Mouse (Mus musculus) left cerebral cortex, adult 18-20 months (tissue): ENCODE measurements at regions not wholly inside any gene's neighbourhood (a gene's known extent, or its start where the extent isn't known, plus 50 kb on each side); places are given as distances from the start of the nearest gene placed in this dataset.

Experiments used
- DNase-seq, 2 experiments: peaks; one replicate each; pipeline ENCODE4 v3.0.0; 2021 to 2022; ENCODE audit warnings: low spot score in 2 of 2, mixed read lengths in 1 of 2

DNA sequence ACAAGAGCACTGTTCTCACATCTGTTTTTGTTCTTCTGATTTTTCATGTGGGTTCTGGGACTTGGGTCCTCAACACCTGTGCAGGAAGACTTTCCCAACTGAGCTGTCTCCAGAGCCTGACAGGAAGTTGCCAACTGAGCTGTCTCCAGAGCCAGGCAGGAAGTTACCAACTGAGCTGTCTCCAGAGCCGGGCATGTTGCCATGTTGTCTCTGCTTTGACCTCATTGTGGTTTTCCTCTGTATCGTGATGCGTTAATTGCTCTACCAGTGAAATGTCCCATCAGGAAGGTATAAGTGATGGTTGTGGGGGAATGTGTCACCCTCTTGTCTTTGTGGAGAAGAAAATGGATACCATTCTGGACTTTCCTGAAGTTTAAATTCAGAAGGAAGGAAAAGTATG, 54.4 kb upstream of the Olfm4 start:
- DNase-seq = no peak

DNA sequence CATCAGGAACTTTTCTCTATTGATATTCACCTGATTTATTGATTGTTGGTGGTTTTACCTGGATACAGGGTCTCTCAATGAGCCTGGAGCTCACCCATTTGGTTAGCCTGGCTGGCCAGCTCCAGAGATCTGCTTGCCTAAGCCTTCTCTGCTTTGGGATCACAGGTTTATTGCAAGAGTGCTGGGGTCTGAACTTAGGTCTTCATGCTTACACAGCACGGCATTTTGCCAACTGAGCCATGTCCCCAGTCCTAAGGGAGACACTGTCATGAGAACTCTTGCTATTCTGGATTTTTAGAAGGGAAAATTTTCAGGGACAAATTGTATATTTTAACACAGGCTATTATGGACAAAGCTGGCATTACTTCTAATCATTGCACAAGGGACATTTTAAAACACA, 56.7 kb upstream of the Olfm4 start:
- DNase-seq = no peak

DNA sequence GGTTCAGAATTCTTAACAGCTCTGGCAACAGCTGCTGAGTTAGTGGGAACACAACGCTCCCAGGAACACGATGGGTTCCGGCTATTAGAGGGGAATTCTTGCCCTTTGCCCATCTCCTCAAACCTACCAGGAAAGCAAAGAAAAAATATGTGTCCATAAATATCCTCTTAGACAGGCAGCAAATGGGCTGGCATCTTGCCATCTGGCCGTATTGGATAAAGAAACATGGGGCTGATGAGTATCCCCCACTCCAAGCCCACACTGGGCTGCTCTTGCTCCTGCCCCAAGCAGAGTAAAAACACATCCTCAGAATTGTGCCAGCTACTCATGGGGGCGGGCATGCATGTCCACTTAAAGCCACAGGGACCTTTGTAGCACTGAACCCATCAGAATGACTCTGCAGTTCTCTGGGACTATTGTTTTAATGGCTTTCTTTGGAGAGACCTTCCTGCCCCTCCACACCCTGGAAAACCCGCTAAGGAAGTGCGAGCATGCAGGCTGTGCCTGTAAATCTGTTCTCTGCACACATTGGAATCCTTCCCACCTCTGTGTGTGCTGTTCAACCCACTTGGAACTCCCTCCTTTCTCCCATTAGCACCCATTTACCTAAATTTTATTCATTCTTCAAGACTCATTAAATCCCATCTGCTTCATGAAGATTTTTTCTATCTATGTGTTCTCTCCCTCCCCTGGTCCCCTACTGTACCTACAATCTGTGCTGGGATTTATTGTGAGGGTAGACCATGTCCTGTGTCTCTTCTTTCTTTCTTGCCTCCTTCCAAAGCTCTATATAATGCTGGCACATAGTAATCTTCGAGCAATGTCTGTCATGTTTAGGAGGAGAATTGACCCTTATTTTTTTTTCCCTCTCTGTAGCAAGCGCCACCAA, 66.7 kb upstream of the Olfm4 start:
- DNase-seq = peak in 1 of 2 experiments; percentile 9

DNA sequence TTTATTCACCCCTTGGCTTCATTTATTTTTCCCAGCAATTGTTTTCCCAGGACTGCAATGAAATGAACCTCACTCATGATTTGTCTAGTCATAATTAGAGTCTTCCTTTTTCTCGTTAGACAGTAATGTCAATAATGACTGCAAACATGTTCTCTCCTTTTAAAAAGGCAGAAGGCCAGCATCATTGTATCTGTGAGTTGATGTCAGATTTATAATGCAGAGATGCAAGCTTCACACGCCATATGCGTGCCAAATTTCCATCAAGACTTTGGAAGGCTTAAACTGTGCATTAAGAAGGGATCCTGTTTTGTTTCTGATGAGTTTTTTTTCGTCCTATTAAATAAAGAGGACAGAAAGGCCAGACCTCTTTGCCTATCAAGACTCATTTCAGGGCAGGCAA, 68.9 kb upstream of the Olfm4 start:
- no peak for DNase-seq

DNA sequence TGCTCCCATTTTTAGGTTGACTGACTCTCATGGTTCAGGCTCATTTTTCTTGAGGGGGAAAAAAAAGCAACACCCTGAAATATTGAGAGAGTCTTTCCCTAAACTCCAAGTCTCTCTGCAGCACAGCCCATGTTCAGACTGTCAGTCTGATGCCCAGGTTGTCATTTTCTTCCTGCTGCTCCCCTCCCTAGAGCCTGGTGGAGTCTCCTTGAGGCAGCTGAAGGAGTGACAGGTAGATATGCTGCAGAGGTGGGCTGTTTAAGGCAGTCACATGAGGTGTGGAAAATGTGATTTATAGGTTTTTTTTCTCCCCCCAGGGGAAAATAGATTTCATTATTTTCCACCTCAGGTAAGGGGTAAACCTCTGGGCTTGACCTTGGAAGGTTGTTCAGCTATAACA, 70.6 kb upstream of the Olfm4 start:
- DNase-seq = no peak

DNA sequence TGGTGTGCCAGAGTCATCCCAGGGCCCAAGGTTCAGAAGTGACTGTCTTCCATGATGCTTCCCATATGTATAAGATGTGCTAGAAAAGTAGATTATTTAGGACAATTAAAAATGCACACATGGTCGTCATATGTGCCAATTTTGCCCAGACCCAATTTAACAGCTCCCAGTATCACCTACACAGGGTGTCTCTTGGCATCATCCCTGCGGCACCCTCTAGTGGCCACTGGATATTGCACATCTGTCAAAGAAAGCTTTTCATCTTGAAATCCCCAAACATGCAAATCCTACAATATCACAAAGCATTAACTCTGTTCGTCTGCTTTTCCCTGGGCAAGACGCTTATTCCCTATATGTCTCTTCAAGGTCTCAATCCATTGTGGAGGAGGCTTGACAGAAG, 71.3 kb upstream of the Olfm4 start:
- peak; percentile 65 to 76 for DNase-seq

DNA sequence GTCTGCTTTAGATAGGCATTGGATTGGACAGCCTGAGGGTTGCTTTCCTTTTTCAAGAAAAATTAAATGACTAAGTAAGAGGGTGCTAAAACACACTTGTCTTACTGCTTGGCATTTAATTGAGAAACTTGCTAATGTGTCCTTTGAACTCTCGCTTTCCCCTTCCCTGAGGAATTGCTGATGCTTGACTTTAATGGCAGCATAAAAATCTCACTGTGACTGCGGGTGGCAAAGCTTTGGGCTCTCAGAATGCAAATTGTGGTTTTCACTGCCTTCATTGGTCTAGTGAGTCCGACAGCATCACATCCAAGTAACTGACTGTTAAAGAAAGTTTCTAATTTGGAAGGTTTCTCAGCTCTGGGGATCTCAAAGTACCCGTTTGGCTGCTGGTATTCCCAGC, 76.1 kb upstream of the Olfm4 start:
- DNase-seq = no peak

DNA sequence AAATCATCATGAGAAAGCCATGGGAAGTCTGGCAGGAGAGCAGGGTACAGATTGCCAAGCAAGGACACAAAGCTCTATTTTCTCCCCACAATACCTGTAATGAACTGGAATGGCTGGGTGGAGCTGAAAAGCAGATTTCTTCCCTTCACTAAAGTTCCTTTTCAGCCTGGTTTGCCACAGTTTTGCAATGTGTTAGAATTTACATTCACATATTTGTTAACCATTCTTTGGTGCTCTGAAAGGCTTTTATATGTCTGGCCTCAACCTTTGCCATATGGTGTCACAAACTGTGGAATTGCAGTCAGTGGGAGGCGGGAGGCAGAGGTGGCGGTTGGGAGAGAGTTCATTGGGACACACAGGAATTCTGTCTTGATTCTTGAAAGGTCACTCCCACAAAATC, 78.3 kb upstream of the Olfm4 start:
- DNase-seq = no peak

DNA sequence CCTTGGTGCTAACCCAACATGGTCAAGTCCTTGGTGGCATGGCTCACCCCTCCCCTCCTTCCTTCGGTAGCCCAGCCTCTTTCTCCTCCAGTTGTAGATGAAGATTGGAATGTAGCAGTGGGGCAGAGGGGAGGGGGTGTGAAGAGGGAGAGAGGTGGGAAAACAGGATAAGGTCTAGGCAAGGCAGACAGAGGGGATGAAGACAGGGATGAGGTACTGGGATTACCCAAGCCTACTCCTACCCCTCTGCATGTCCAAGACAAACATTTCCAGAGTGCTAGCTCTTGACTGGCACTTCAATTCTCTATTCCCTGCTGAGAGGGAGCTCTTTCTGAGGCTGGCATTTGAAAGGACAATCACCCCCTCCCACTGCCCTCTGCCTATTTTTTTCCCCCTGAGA, 81.5 kb upstream of the Olfm4 start:
- DNase-seq = no peak

DNA sequence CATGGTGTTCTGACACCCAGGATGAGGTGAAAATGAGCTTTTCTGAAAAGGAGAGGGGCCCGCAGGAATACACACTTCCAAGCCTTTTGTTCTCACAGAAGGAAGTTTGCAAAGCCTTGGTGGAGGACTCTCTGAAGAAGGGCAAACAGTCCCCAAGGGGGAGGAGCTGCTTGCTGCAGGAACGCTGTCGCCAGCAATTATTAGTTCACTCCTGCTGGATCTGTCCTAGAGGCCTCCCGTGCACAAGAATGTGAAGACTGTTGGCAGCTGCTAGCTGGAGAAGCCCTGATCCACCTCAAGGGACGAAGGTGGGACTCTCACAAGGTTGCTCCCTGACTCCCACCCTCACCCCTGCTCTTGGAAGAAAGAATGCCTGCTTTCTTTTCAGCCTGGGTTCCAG, 85.6 kb upstream of the Olfm4 start:
- no peak for DNase-seq

DNA sequence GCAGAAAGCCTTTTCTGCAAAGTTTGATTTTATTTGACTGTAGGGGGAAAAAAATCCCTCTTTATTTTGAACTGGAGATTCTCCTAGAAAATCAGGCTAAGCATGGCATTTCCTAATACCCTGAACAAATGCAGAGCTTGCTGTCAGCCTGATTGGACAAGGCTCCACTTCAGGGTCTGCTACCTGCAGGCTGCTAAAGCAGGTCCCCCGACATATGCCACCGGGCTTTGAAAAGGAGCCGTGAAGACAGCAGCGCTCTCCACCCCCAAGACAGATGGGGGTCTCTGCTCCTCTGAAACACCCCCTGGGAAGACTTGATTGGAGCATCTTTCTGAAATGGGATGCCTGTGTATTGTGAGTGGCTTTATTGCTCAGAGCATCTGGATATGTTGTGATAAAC, 90.6 kb upstream of the Olfm4 start:
- DNase-seq = no peak

DNA sequence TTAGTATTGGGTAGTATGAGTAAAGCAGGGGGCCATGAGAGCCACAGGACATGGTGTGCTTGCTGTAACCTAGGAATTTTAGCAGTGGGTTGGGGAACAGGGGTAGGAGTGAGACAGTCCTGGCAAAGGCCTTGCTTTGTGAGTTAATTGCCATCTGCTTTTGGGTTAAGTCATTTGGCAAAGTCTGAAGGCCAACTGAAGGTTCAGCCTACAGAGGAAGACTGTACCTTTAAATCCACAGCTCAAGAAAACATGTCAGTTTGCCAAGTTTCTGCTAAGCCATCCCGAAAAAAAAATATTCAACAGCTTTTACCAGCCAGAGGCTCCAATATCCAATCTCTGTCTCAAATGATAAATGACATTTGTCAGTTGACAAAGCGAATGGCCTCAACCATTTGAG, 93.2 kb upstream of the Olfm4 start:
- DNase-seq = no peak

DNA sequence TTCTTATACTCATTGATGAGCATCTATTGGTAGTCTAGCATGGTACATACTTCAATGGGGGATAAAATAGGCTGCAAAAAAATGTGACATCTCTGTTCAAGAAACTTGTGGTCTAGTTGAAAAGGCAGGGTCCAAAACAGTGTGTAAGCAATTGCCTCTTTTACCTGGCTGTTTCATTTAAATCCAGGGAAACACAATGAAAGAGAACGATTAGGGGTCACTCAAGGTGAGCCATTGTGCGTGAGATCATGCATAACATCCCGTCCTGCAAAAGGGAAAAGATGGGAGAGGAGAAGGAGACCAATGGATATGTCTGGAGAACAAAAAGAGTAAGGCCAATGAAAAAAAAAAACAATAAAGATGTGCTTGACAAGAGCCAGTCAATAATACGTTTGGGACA, 93.6 kb upstream of the Olfm4 start:
- no peak for DNase-seq

DNA sequence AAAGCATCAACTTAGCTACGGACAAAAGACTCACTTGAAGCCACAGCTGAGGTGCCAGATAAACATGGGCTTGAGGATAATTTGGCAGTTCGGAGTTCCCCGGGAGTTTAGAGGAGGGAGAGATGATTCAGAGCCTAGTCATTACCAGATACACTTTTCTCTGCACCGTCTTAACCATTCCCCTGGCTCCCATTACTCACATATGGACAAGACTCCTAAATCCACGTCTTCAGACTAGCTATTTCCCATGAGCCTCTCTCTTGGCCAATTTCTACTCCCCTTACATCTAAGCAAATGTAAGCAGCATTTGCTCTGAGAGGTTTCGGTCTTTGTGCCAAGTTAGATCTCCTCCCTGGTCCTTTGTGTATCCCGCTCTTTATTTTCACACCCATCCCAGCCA, 100.4 kb upstream of the Olfm4 start:
- no peak for DNase-seq

DNA sequence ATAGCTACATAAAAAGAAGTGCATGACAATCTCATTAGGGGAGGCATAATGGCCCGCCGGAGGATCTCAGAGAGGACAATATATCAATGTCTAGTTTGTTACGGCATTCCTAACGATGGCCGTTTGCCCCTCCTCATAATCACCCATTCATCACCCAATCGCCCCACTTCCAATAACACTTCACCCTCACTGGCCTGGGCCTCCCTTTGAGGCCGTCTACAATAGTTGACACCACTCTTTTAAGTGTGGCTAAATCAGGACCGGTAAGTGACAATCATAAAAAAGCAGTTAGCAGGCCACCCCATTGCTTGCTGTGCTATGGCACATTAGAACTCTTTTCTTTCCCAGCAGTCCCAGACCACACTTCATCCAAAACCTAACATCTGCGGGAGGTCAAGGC, 102.2 kb upstream of the Olfm4 start:
- DNase-seq = no peak

DNA sequence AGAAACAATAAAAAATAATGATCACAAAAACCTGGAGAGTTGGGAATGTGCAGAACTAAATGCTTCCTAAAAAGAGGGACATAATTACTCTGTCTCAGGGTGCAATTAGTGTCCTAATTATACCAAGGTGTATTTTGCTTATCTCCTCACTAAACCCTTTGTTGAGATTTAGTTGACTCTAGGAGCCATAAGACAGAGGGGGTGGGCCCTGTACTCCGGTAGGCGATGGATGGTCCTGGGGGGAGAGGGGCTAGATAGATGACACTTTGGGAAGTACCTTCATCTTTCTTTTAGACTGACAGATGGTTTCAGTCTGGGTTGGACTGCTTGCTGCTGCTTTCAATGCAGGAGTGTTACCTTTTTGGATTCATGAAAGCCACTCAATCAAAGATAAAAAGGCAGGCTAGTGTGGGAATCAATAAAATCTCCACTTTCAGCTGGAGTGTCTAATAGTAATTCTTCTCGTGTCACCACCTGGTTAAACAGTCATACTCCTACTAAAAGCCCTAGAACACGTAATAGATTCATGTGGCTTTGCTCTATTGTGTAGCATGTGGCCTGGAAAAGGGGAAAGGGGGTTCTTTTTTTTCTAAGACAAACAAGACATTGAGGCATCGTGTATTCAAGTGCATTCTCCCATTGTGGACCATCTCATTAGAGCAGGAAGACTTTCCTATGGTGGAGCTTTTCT, 103.7 kb upstream of the Olfm4 start:
- DNase-seq = no peak

DNA sequence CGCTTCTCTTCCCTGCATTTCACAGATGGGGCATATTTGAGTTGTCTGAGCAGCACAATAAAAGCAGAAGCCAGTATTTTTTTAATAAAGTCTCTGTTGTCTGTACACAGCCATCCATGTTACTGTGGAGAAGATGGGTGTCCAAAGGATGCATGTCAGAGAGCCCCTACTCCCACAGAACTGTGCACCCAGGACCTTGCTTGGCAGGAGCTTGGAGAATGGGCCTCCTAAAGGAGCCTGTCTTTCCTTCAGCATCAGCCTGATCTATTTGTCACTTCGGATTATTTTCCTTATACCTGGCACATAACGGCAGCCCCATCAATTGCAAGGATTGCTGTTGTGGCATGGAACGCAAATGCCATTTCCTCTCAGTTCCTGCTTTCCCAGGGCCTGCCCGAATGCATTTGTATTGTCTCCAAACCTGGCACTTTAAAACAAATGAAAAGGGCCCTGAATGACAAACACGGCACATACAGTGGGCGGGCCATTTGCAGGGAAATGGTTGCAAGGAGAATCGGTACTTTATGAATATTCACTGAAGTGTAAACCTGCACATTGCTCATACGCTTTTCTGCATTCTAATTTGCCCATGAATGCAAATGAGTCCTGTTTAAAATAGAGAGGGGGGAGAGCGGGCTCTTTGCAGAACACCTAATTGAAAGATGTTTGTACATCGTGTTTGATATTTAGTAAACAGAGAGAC, 104.4 kb upstream of the Olfm4 start:
- peak in 1 of 2 experiments; percentile 18 for DNase-seq

DNA sequence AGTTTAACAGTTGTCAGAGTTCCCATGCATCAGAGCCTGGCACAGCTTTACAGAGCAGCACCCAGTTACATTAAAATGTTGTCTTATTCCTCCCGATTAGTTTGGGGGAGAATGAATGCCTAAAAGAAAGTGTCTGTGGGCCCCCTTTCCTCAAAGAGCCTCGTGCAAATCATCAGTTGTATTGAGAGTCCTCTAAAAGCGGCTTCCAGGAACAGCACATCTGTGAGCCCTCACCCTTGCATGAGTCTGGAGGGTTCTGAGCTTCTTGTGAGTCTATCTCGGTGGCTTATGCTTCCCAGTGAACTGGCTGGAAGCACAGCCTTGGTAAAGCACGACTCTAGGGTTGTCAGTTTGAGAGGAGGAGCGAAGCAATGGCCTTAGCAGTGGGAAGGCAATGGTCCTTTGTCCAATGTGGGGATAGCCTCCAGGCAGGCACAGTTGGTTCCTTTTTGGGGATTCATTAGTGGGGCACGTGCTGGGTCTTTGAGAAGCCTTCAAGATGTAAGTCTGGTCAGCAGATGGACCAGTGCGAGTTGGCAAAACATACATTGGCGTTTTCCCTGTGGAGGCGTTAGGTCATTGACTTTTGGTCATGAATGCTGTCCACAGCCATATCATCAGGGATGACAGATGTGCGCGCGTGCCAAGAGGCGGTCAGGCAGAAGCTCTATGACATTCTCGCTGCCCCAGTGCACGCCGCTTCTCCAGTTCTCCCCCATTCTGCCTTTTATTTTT, 105.4 kb upstream of the Olfm4 start:
- DNase-seq = no peak

DNA sequence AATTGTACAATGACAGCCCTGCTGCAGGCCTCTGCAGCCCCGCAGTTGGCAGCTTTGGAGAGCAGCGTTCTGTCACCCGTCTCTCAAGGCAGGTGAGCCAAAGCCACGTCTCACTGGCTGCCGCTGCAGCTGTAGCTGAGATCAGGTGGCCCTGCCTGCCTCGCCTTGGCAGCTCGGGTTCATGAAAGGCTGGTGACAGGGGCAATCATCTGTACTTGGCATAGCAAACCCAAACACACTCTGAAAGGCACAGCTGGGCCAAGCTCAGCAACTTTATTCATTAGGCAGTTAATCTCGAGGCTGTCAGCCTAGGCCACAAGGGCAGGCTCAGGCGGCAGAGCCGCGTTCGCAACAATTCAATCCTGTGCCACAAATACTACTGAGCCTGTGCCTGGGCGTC, 102.0 kb upstream of the Pcdh8 start:
- DNase-seq = no peak

DNA sequence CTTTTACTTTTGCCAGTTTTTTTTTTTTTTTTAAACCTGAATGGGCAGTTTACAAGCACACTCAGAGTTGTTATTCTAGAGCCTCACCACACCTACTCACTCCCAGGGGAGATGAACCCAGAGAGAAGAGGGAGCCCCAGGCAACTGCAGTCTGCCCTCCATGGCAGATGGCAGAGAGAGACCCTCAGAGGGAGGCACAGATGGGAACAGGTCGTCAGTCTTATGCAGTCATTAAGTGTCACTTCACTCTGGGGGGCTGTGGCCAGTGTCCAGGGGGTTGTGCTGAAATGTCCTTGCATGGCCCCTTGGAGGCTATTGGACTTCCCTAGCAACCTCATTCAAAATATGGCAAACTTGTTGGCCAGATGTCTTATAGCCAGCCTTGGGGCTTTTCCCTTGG, 101.3 kb upstream of the Pcdh8 start:
- no peak for DNase-seq

DNA sequence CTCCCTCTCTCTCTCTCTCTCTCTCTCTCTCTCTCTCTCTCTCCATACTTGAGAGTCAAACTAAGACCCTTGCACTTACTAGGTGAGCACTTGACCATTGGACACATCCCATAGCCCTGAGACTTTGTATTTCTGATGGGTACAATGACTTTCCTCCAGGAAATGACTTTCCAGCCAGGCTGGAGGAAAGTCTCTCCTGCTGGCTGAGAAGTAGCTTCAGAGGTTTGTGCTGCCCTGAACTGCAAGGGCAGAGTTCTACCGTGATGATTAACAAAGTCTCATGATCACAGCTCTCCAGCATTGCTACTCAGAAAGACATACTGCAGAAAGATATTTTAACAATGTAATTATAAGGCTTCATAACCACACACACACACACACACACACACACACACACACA, 98.2 kb upstream of the Pcdh8 start:
- DNase-seq = no peak

DNA sequence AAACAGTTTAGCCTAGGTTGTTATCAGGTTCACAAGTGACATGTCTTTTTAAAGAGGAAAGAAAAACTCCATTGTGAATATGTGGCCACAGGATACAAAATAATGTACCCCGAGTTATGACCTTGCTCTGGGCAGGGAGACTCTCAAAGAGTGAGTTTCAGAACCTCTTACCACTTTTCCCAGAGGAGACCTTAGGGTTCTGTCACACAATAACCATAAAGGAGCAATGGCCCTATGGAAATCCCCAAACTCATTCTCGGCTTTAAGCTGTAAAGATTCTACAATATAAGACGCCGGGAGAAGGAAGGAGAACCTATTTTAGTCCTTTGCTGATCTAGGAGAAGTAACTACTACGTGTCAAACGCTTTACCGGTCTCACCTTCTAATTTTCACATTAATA, 85.1 kb upstream of the Pcdh8 start:
- no peak for DNase-seq
